Mouse (Mus musculus) myocyte (in vitro differentiated cells): ENCODE measurements around the gene Stra6. TPM values are rescaled to one million over a fixed set of nuclear protein-coding genes. Genes with fewer than 3 reads are reported as not detected.

Source experiments
- H3K27me3 ChIP-seq: one replicate; pipeline ENCODE4 v1.6.1; 2011; ENCODE audit not compliant: control insufficient read depth, insufficient read depth, insufficient read length
- H3K36me3 ChIP-seq: one replicate; pipeline ENCODE4 v1.6.1; 2011; ENCODE audit not compliant: control insufficient read depth, insufficient read depth
- H3K4me2 ChIP-seq: one replicate; pipeline ENCODE4 v1.6.1; 2011; ENCODE audit warnings: low read depth, control low read depth
- H3K4me3 ChIP-seq: one replicate; pipeline ENCODE4 v1.5.1; 2011; ENCODE audit warnings: mild to moderate bottlenecking, control low read depth, moderate library complexity
- H3K79me2 ChIP-seq: one replicate; pipeline ENCODE4 v1.6.1; 2011; ENCODE audit not compliant: control insufficient read depth, insufficient read depth
- H3ac ChIP-seq: one replicate; pipeline ENCODE4 v1.6.1; 2011; ENCODE audit not compliant: control insufficient read depth, insufficient read length
- CEBPB ChIP-seq: IDR thresholded peaks from 2 replicates; pipeline ENCODE4 v1.6.1; 2011; ENCODE audit warnings: mild to moderate bottlenecking, moderate library complexity; ENCODE audit not compliant: poor library complexity, insufficient read depth, severe bottlenecking
- E2F4 ChIP-seq: IDR thresholded peaks from one replicate; pipeline ENCODE4 v1.6.1; 2011; ENCODE audit warnings: mild to moderate bottlenecking, control low read depth, moderate library complexity; ENCODE audit not compliant: insufficient read depth
- MAX ChIP-seq: IDR thresholded peaks from one replicate; pipeline ENCODE4 v1.6.1; 2011; ENCODE audit warnings: low read depth, mild to moderate bottlenecking, control low read depth
- MYOD1 ChIP-seq, 3 experiments: IDR thresholded peaks; one replicate each; pipeline ENCODE4 v1.6.1; 2011; ENCODE audit warnings: control low read depth in 2 of 3, low read depth in 2 of 3, mild to moderate bottlenecking in 2 of 3, moderate library complexity in 1 of 3; ENCODE audit not compliant: insufficient read length in 2 of 3, control insufficient read depth in 1 of 3
- MYOG ChIP-seq, 3 experiments: IDR thresholded peaks; one replicate each; pipeline ENCODE4 v1.6.1; 2011; ENCODE audit warnings: control low read depth in 2 of 3, low read depth in 2 of 3, mild to moderate bottlenecking in 2 of 3; ENCODE audit not compliant: insufficient read length in 2 of 3, control insufficient read depth in 1 of 3, insufficient read depth in 1 of 3
- POLR2A ChIP-seq: IDR thresholded peaks from one replicate; pipeline ENCODE4 v1.6.1; 2011; ENCODE audit warnings: low read depth, mild to moderate bottlenecking, control low read depth, moderate library complexity; ENCODE audit not compliant: insufficient read length
- POLR2AphosphoS2 ChIP-seq: IDR thresholded peaks from one replicate; pipeline ENCODE4 v1.6.1; 2011; ENCODE audit warnings: low read depth, control low read depth; ENCODE audit not compliant: insufficient read length
- REST ChIP-seq: IDR thresholded peaks from one replicate; pipeline ENCODE4 v1.6.1; 2011; ENCODE audit warnings: mild to moderate bottlenecking, control low read depth, moderate library complexity; ENCODE audit not compliant: insufficient read depth, insufficient read length
- SRF ChIP-seq: IDR thresholded peaks from one replicate; pipeline ENCODE4 v1.6.1; 2011; ENCODE audit warnings: low read depth; ENCODE audit not compliant: control insufficient read depth, insufficient read length
- TCF12 ChIP-seq: IDR thresholded peaks from one replicate; pipeline ENCODE4 v1.6.1; 2011; ENCODE audit warnings: mild to moderate bottlenecking, control low read depth; ENCODE audit not compliant: poor library complexity, insufficient read depth, severe bottlenecking
- TCF3 ChIP-seq: IDR thresholded peaks from one replicate; pipeline ENCODE4 v1.6.1; 2011; ENCODE audit warnings: low read depth, control low read depth; ENCODE audit not compliant: insufficient read length
- USF1 ChIP-seq: IDR thresholded peaks from one replicate; pipeline ENCODE4 v1.6.1; 2011; ENCODE audit warnings: low read depth, mild to moderate bottlenecking, control low read depth, moderate library complexity
- polyA plus RNA-seq: library from polyadenylated mRNA; unstranded; fragments of >200 nt; fragmentation: generic; extraction: Trizol; gene quantifications from one replicate; pipeline ENCODE4 v1.2.1, GENCODE M21; 2012; ENCODE audit warnings: missing spikeins

The Stra6 gene
- polyA plus RNA-seq, 1 experiment = 0.64 TPM

GRCm38 (mm10) chr9:58084586-58084985 lies 21.0 kb downstream of the Stra6 start:
- H3ac ChIP-seq = no peak overlapping the region

GRCm38 (mm10) chr9:58085074-58085473 lies 21.5 kb downstream of the Stra6 start:
- no peaks in the 10 kb centered on the region for H3K79me2 ChIP-seq
- TF ChIP-seq POLR2AphosphoS2 = no peak
- TF ChIP-seq POLR2A = no peak
- no peak for TF ChIP-seq MYOG (IDR thresholded peaks at IDR 0.05; ENCODE audit: control insufficient read depth in 1 of 3, insufficient read depth in 1 of 3, insufficient read length in 2 of 3, low read depth in 2 of 3)
- TF ChIP-seq MAX = no peak
- TF ChIP-seq REST = no peak
- TF ChIP-seq USF1 = no peak
- no peak overlapping the region for H3K4me2 ChIP-seq
- no peak overlapping the region for H3K4me3 ChIP-seq
- no peaks in the 10 kb centered on the region for H3K36me3 ChIP-seq
- H3K27me3 ChIP-seq = peaks cover 46% of the 10 kb centered on the region
- H3ac ChIP-seq = no peak overlapping the region

More at GRCm38 (mm10) chr9:58084586-58084985, 21.0 kb downstream of the Stra6 start:
- Histone ChIP-seq H3K4me3 (no peak overlapping the region), H3K36me3 (no peaks in the 10 kb centered on the region), H3K27me3 (peaks cover 51% of the 10 kb centered on the region), H3K4me2 (no peak overlapping the region), H3K79me2 (no peaks in the 10 kb centered on the region)
- TF ChIP-seq MYOD1 (IDR thresholded peaks at IDR 0.05; ENCODE audit: control insufficient read depth in 1 of 3, insufficient read length in 2 of 3, low read depth in 2 of 3) (no peak), E2F4 (no peak), MAX (no peak), REST (no peak), POLR2A (no peak), POLR2AphosphoS2 (no peak), MYOG (IDR thresholded peaks at IDR 0.05; ENCODE audit: control insufficient read depth in 1 of 3, insufficient read depth in 1 of 3, insufficient read length in 2 of 3, low read depth in 2 of 3) (no peak), CEBPB (no peak), TCF3 (no peak), SRF (no peak)

- Histone ChIP-seq H3K27me3 (peaks cover 49% of the 10 kb centered on the region), H3K4me2 (no peak overlapping the region)
Observed at GRCm38 (mm10) chr9:58086203-58086602, 22.6 kb downstream of the Stra6 start.

GRCm38 (mm10) chr9:58086861-58087260 lies 23.3 kb downstream of the Stra6 start:
- Histone ChIP-seq H3K36me3 (no peaks in the 10 kb centered on the region), H3ac (no peak overlapping the region), H3K4me2 (no peak overlapping the region), H3K79me2 (no peaks in the 10 kb centered on the region), H3K4me3 (no peak overlapping the region), H3K27me3 (peaks cover 55% of the 10 kb centered on the region)
- TF ChIP-seq SRF = no peak
- TF ChIP-seq TCF3 = no peak
- no peak for TF ChIP-seq MYOD1 (IDR thresholded peaks at IDR 0.05; ENCODE audit: control insufficient read depth in 1 of 3, insufficient read length in 2 of 3, low read depth in 2 of 3)
- TF ChIP-seq POLR2AphosphoS2 = no peak
- no peak for TF ChIP-seq E2F4
- TF ChIP-seq USF1 = no peak
- TF ChIP-seq TCF12 = no peak
- no peak for TF ChIP-seq REST
- TF ChIP-seq MYOG (IDR thresholded peaks at IDR 0.05; ENCODE audit: control insufficient read depth in 1 of 3, insufficient read depth in 1 of 3, insufficient read length in 2 of 3, low read depth in 2 of 3) = no peak
- TF ChIP-seq CEBPB = no peak
- TF ChIP-seq POLR2A = no peak
- TF ChIP-seq MAX = no peak

More at GRCm38 (mm10) chr9:58086203-58086602, 22.6 kb downstream of the Stra6 start:
- H3K79me2 ChIP-seq = no peaks in the 10 kb centered on the region
- no peak overlapping the region for H3K4me3 ChIP-seq
- no peaks in the 10 kb centered on the region for H3K36me3 ChIP-seq
- TF ChIP-seq MYOD1 (IDR thresholded peaks at IDR 0.05; ENCODE audit: control insufficient read depth in 1 of 3, insufficient read length in 2 of 3, low read depth in 2 of 3) = peak in 1 of 3 experiments; percentile 15
- no peak for TF ChIP-seq SRF
- TF ChIP-seq E2F4 = no peak
- no peak overlapping the region for H3ac ChIP-seq

GRCm38 (mm10) chr9:58087277-58087998 lies 23.9 kb downstream of the Stra6 start:
- no peak overlapping the region for H3K4me3 ChIP-seq
- H3K79me2 ChIP-seq = no peaks in the 10 kb centered on the region
- TF ChIP-seq MYOG (IDR thresholded peaks at IDR 0.05; ENCODE audit: control insufficient read depth in 1 of 3, insufficient read depth in 1 of 3, insufficient read length in 2 of 3, low read depth in 2 of 3) (no peak), MYOD1 (IDR thresholded peaks at IDR 0.05; ENCODE audit: control insufficient read depth in 1 of 3, insufficient read length in 2 of 3, low read depth in 2 of 3) (no peak), TCF12 (no peak), POLR2AphosphoS2 (no peak), SRF (no peak), CEBPB (no peak), E2F4 (no peak), TCF3 (no peak), USF1 (no peak)
- peaks cover 55% of the 10 kb centered on the region for H3K27me3 ChIP-seq
- H3K36me3 ChIP-seq = no peaks in the 10 kb centered on the region
- no peak overlapping the region for H3ac ChIP-seq
- H3K4me2 ChIP-seq = no peak overlapping the region
